Mouse (Mus musculus) thymus, postnatal 0 days (tissue): ENCODE results near the gene Kctd17. TPM values are rescaled to one million over a fixed set of nuclear protein-coding genes. Genes with fewer than 3 reads are reported as not detected.

ENCODE experiments used
- DNase-seq: peaks from one replicate; pipeline ENCODE4 v3.0.0-alpha.2; 2015; ENCODE audit warnings: low spot score
- polyA plus RNA-seq: library from polyadenylated mRNA; unstranded; fragments of >200 nt; fragmentation: Nextera tagmentation; extraction: Ambion mirVana; gene quantifications from 2 replicates; pipeline ENCODE4 v1.2.1, GENCODE M21; 2015

The Kctd17 gene
- polyA plus RNA-seq: 8.1 and 10.1 TPM in 2 replicates

DNA sequence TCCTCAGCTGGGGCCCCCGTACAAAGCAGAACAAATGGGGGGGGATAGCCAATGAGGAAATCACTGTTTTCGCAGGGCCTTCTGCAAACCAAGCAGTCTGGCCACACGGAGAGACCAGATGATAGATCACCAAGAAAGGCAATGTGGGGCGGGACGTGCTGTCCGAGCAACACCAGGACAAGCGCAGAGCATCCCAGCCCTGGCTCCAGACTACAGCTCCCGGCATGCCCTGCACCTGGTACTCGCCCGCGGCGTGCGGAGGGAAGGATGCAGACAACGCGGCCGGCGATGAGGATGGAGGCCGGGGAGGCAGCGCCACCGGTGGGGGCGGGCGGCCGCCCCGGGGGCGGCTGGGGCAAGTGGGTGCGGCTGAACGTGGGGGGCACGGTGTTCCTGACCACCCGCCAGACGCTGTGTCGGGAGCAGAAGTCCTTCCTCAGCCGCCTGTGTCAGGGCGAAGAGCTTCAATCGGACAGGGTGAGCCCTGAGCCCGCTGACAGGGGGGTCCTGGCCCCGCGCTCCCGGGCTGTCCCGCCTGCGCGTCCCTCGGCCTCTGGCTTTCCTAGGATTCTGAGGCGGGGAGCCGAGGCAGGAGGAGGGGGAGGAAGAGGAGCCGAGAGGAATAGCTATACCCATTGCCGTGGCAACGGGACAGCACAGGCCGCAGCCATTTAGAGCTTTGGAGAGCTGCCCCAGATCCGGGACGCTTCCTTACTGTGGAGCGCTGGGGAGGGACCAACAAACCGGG lies at the start of gene Kctd17:
Gene Kctd17 (plus strand): TSS at position 174 of the 748 bp plus-strand sequence.
- DNase-seq: no peak

DNA sequence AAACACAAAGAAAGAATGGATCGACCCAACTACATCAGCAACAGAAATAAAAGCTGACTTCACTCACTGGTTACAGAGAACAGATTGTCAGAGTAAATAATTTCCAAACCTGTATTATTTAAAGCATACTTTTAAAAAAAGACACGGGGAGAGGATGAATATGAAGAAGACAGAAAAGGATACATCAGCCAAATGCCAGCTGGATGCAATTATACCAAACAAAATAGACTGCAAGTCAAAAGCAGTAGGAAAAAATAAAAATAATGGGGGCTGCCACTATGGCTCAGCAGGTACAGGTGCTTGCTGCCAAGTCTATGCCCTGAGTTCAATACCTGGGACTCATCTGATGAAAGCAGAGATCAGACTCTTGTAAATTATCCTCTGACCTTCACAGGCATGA lies 48.2 kb upstream of the Kctd17 start:
- no peak for DNase-seq

DNA sequence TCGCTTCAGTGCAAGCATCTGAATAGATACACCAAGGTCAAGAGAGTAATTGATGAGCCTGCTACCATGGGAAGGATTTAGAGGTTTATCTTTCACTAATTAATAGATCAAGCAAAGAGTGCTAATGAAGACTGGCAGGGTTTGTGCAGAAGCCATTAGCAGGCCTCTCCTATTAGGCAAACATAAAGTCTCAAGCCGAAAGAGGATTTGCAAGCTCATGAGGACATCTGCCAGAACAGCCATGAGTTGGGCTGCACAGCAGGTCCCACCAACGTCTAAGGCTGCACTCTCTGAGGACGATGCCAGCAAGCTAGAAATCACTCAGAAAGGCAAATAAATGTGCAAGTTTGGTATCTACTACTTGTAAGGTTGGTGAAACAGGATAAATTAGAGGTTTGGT lies 47.6 kb upstream of the Kctd17 start:
- DNase-seq: no peak

DNA sequence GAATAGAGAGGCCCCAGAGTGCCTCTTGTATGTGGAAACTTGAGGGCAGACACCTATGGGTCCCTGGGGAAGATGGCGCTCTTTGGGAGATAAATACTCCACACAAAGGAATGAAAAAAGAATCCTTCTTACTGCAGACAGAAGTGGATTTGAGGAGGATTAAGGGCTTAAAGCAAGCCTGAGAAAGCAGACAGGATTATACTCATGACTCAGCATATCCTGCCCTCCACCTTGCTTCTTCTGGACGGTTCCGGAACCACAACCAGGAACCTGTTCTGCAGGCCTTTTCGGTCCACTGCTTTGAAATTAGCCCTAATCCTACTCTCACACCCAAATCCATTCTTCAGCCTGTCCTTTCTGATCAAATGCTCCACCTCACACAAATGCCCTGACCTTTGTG lies 46.2 kb upstream of the Kctd17 start:
- no peak for DNase-seq

DNA sequence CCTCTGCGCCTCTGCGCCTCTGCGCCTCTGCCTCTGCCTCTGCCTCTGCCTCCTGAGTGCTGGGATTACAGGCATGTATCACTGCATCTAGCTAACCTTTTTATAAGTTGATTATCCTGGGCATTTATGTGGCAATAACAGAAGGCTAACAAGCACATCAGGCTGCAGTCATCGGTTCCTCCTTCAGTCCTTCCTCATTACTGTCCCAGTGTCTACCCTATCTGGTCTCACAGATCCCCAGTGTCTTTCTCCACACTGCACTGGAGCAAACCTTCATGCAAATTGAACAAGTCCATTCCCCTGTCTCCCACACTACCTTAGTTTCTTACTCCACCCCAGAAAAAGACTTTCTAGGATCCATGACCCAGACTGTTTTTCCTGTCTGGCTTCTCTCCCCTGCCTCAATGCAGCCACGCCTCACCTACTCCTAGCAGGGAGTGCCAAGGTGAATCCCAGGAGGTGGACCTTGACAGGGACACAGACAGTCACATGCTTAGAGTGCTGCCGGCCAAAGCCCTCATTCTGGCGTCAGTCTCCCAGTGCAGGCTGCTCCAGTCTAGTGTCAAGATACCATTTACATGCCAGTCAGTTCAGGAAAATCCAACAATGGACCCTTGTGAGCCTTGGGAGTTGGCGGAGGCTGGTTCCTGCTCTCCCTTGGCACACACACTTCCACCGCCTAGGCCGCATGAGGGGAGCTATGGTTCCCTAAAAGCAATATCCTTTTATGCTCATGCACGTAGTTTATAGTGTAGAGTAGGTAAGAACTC lies 44.7 kb upstream of the Kctd17 start:
- DNase-seq: no peak

DNA sequence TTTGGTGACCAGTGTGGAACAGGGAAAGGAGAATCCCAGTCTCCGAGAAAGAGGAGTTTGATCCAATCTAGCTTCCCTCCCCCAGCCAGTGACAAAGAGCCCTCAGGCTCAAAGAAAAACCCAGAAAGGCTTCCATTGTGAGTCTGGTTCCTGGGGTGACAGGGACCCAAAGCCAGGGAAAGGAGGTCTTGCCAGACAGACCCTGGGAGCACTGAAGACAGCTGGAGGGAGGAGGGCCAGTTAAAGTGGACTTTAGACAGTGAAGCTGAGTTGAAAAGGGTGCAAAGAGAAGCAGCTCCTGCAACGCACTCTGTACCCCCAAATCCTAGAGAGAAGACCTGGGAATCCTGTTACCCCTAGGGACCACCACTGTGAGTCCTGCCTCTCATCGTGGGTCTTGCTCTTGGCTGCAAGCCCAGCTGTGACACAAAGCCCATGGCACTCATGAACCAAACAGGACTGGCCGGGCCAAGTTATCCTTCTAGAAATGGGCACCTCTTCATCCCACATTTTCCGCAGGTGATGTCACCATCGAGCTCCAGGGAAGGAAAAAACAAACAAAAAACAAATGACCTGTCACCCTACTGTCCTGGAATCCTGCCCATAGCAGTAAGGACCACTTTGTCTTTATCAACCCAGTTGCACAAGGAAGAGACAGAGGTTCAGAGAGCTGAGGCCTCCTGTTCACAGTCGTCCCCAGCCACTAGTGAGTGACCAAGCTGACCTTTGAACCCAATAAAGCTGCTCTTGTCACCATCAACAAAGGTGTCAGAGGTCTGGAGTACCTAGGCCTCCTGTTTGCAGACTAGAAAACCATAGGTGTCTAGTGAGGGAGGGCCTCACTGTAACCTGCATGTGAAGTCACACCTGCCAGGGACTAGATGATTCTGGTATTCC lies 43.9 kb upstream of the Kctd17 start:
- DNase-seq: no peak

DNA sequence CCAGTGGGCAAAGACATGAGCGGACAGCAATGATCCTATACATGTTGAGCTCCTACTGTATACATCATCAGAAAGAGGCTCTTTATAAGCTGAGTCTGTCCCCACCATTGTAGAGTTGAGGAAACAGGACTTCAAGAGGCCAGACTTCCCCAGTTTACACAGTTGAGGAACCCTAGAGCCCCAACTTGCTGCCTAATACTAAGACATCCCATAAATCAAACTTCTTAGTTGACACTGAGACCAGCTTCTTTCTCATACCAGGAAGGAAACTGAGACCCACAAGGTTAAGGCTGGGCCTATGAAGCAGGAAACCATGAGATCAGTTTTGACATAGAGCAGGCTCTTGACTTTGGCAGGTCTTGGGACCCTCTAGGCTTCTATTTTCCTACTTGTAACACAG lies 42.8 kb upstream of the Kctd17 start:
- no peak for DNase-seq

DNA sequence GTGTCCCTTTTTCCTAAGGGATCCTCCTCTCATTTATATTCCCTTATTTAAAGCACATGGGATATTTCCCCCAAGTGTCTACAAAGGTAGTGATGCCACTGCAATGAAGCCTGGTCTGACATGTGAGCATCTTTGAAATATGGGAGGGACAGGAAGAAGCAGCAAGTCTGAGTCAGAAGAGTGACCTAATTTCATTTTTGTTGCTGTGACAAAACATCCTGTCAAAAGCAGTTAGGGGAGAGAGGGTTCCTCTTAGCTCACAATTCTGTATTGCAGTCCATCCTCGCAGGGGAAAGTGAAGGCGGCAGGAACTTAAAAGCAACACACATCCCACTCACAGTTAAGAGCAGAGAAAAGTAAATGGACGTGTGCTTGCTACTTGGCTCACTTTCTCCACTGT lies 37.5 kb upstream of the Kctd17 start:
- DNase-seq: peak; percentile 72

DNA sequence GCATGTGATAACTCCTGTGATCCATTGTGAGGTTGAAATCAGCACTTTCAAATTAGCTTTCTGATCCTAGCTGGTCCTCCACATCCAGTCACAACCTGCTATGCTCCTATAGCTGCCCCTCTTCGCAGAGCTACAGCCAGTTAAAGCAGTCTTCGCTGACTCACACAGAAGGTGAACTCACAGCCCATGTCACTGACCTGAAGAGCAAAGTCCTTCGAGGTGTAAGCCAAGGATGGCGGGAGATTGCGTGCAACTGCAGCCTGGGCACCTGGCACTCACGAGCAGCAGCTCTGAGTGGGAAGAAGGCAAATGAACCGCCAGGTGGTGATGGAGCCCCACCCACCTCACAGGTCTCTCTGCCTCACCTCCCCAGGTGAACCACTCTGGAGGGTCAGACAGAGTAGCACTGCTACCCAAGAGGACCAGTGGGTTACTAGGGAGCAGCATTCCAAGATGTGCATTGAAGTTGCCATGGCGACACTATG lies 32.8 kb upstream of the Kctd17 start, which contains the start of gene Tex33:
Gene Tex33 (minus strand): TSS at position 435 of the 485 bp plus-strand sequence.
- no peak for DNase-seq

DNA sequence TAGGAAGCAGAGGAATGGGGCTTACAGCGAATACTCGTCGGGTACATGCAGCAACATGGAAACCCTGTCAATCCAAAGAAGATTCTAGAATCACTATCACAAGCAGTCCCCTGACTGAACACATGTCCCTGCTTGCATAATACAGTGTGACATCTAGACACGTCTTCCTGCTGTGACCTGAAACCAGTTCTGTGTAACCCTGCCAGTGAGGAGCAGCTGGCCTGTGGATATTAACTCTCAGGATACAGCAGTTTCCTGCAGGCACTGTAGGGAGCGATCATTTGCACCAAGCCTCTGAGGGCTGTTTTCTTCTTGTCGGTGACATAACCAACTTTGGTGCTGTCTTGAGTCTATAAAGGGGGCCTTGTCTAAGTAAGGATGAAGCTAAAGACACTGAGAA lies 27.0 kb upstream of the Kctd17 start:
- no peak for DNase-seq

DNA sequence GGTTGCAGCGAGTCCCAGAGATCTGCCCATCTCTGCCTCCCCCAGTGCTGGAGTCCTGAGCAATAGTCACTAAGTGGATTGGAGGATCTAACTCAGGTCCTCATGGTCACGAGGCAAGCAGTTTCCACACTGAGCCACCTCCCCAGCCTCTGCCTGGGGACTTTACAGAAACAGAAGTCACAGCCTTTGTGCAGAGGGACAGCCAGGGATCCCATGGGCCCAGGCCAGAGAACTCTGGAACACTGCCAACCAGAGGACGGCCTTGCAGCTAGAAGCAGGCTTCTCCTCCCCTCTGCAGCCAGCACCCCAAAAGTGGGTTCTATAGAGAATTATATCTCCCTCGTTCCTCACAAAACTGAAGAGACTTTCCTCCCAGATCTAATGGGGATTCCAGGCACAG lies 26.4 kb upstream of the Kctd17 start:
- no peak for DNase-seq

DNA sequence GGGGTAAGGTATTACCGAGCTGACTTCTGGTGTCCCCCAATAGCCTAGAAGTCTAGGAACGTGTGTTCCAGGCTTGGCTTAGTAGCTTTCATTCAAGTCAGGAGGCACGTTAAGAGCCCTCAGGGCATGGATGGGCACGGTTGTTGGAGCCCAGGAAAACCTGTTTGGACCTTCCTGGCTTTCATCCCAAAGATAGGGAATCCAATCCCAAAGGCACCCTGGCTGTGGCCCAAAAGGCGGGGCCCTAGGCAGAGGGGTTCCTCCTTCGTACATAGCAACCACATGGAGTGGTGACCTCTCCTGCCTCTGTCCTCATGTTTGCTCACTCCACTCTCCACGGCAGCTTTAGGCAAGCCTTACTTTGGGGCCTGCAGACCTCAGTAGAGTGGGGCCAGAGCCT lies 25.9 kb upstream of the Kctd17 start:
- DNase-seq: no peak

DNA sequence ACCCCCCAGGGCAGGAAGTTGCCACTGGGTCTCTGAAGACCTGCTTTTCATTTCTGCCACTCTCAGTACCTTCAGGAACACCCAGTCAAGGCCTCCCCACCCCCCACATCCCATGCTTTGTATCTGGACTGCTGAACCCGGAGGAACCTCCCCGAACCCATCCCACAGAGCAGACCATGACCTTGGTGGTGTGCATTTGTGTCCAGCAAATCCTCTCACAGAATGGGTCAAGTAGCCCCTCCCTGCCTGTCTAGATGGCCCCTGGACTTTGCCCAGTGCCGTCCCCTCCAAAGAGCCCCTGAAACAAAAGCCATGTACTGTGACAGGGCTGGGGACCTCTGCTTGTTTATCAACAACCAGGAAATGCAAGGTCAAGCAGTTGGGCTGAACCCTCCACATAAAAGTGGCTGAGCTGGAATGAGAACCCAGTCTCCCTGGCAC lies 25.0 kb upstream of the Kctd17 start:
- DNase-seq: peak; percentile 17

DNA sequence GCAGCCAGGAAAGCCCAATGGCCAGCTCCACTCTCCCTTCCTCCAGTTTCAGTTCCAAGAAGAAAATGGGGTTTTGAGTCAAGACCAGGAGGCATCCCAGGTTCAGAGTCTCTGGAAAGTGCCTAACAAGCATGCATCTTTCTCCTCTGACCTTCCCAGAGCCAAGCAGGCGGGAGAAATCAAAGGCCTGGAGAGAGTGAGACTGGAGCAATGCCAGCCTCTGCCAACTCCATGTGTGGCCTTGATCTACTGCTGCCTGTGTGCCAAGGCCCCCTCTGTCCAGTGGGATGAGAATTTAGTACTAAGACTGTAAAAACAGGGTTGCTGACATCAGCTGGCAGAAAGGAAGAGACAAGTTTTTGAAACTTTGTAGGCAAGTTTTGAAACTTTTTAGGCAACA lies 24.5 kb upstream of the Kctd17 start:
- no peak for DNase-seq

DNA sequence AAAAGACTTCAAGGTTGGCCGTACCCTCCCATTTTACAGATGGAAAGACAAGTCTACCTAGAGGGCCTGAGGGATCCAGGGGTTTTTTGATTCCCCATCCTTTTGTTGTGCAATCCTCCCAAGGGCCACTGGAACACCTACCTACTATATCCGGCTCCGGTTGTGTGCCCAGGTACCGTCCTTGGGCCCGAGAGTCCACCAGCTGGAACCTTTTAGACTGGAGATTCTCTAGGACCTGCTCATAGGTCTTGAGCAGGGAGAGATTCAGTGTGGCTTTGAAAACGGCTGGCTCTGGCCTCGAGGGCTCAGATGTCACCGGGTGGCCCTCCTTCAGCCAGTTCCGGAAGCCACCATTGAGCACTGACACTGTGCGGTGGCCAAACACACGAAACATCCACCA lies 23.3 kb upstream of the Kctd17 start:
- DNase-seq: no peak

DNA sequence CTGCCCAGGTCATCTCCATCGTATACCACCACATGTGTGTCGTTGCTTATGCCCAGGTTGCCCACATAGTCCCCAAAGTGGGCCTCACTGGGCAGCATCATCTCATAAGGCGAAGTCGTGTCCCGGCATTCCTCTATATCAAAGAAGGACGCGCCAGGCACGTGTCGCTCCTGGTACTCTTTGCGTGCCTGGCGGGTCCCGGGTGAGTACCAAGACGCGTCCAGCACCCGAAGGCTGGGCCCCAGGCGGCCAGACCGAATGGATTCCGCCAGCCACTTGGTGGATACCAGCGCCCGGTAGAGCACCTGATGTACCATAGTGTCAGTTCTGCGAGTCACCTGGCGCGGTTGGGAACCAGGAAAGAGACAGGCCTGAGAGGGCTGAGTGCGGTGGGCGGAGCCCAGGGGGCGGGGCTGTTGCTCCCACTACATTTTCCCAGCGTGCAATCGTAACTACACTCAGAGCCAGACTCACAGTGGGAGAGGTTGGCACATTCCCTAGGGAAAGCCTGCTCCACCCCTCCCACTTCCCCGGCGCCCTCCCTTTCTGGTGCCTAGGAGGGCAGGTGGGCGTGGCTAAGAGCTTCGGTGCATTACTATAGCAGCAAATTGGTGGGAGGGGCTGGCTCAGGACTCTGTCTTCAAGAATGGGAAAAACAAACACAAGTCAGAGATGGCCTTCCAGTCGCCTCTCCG lies 22.7 kb upstream of the Kctd17 start, which contains the start of gene Tst:
Gene Tst (minus strand): TSS at position 391 of the 695 bp plus-strand sequence.
- DNase-seq: peak; percentile 57

DNA sequence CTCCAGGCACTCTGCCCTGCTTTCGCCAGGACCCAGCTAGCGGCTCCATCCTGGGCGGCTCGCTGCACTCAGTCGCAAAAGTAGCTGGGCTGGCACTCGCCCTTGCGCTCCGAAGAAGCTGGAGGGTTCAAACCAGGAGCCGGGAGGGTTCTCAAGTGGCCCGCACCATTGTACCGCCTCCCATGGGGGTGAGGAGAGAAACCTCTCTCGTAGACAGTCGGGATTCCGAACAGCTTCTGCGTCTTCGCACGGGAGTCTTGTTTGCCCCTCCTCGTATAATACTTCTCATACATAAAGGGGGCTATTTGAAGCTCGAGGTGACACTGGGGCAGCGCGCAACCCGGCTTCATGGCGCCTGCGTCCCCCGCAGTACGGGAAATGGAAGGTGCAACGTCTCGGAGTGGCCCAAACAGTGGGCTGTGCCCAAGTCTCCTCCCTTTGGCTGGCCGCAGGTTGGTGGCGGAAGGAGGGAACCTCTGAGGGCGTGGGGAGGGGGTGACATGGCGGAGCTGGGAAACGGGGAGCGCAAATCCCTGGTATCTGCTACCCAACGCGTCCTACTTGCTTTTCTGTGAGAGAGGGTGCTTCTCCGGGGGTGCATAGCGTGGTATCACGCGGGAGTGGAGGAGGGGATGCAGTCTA lies 21.9 kb upstream of the Kctd17 start, which contains the start of gene Mpst:
Gene Mpst (plus strand): TSS at position 124 of the 642 bp plus-strand sequence.
- peak; percentile 87 for DNase-seq

DNA sequence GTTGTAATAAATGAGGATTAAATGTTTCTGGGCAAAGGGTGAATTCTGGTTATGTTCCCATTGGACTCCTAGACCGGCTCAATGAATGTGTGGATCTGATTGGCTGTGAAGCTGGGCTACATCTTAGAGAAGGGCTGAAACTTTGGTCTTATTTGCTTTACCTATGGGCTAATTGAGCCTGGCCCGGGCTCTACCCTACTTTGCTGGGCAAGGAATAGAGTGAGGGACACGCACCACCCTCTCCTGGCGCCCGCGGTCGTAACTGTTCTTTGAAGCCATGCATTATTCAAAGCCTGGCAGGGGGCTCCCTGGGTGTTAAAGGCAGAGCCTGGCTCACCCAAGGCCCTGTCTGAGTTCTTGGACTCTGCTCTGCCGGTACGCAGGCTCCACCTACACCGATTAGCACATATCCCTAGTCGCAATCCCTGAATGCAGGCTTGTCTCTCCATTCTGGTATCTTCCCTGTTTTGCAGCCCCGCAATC lies 18.8 kb upstream of the Kctd17 start:
- no peak for DNase-seq

DNA sequence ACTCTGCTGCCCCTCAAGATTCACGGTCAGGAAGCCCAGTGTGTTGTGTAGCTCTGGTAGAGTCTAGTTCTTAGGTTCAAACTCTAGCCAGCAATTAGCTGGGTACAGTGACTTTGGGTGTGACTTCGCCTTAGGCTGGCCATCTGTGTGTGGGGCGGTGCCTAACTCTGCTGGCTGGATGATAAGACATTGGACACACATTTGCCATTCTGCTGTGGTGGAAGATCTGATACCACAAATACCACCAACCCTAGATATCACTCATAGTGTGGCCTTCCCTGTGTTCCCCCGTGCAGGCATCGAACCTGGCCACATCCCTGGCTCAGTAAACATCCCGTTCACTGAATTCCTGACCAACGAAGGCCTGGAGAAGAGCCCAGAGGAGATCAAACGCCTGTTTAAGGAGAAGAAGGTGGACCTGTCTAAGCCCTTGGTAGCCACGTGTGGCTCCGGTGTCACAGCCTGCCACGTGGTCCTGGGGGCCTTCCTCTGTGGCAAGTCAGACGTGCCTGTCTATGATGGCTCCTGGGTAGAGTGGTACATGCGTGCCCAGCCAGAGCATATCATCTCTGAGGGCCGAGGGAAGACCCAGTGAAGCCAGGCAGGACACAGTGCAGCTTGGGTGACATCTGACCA lies 15.2 kb upstream of the Kctd17 start:
- DNase-seq: no peak
